Mouse (Mus musculus): ENCODE measurements around the gene Onecut1.

The Onecut1 gene

GRCm38 (mm10) chr9:74861561-74861980 lies at the start of gene Onecut1:
TSS of gene Onecut1 (plus strand) at chr9:74861921.
- no peak for ATAC-seq (ENCODE audit: insufficient number of reproducible peaks, low FRiP score, low TSS enrichment)

DNA sequence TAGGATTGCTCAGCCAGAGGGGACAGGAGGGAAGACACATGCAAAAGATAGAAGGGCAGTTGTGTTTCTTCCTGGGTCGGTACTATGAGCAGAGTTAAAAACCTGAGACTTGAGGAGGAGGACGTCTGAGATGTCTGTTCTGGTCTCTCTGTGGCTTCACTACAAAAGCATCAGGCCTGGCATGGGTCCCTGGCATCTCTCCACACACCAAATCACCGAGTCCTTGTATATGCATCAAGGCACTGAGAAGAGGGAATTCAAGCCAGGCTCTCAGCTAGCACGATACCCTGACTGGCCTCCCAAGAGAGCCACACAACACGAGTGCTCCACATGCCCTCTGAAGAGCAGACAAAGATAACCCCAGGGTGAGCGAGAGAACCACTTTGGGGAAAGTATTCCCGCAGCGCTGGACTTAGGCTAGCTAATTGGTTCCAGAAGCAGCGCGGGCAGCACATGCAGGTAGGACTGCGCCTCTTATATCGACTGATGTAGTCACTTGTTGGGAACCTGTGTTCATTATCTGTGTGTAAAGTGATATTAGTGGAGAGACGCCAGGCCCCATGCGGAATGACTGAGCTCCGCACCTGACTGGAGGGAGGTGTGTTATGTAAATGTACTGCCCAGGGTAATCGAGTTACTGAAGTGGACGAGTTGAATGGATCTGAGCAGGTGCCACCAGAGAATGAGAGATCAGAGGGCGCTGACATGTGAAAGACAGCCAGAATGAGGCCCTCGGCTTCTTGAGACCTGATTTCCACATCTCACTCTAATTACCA lies 41.8 kb upstream of the Onecut1 start:
- ATAC-seq (ENCODE audit: insufficient number of reproducible peaks, low FRiP score, low TSS enrichment): no peak

DNA sequence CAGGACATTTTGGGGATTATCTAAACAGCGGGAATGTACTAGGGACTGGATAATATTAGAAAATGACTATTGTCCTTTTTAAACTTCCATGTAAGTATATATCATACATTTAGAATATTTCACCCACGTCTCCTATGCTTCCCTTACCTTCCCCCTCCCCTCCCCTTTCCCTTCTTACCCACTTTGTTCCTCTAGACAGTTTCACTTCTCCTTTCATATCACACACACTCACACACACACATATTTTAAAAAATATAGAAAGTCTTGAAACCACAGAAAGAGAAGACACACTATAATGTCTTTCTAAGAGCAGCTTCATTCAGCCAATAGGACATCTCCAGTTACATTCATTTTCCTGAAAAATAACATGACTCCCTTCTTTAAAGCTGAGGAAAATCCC lies 36.6 kb upstream of the Onecut1 start:
- ATAC-seq (ENCODE audit: insufficient number of reproducible peaks, low FRiP score, low TSS enrichment): no peak

- no peak for ATAC-seq (ENCODE audit: insufficient number of reproducible peaks, low FRiP score, low TSS enrichment)
Measured at GRCm38 (mm10) chr9:74829206-74829605, 32.5 kb upstream of the Onecut1 start.

DNA sequence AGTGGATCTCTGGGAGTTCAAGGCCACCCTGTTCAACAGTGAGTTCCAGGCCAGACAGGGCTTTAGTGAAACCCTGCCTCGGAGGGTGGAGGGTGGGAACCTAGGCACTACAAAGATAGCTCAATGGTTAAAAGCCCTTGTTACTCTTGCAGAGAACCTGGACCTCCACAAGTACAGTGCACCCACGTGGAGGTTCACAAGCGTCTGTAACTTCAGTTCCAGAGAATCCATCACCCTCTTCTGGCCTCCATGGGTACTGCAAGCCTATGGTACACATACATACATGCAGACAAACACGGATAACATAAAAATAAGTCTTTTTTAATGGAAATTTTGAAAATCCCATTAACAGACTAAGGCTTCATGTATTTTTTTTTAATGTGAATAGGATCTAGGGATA lies 18.8 kb upstream of the Onecut1 start:
- no peak for ATAC-seq (ENCODE audit: insufficient number of reproducible peaks, low FRiP score, low TSS enrichment)

DNA sequence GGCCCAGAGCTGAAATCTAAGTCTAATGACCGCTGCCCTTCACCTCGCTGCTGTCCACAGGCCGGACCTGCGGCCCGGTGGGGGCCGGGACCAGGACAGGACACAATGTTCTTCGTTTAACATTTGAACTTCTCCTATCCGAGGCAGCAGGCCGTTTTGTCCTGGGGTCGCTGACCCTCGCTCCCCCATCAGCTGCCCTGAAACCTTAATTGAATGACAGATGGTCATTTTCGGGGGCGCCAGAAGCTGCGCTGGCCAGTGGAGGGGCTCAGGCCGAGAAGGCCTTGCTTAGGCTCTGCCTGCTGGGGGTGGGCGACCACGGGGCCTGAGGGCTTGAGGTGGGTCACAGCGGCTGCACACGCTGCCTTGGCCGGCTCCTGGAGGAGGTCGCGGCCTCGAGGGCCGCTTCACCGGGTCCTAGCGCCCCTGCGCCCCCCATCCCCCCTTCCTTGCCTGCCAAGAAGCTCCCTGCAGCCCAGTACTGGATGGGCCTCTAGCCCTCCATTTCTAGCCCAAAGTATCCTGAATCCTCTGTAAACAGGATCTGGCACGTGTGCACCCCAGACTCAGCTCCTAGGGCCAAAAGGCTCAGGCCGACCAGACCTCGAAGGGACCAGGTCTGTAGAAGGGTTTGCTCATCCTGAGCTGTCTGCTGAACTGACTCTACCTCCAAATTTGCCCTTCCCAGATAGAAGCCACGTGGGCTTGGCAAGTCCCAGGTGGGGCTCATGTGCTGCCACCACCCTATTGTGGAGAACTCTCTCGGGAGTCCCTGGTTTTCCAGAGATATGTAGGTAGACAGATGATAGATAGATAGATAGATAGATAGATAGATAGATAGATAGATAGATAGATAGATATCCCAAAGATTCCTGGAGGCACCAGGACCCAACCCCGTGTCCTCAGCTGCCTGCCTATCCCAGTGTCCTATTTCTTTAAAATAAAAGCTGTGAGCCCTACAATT lies 14.6 kb upstream of the Onecut1 start:
- ATAC-seq (ENCODE audit: insufficient number of reproducible peaks, low FRiP score, low TSS enrichment): no peak

DNA sequence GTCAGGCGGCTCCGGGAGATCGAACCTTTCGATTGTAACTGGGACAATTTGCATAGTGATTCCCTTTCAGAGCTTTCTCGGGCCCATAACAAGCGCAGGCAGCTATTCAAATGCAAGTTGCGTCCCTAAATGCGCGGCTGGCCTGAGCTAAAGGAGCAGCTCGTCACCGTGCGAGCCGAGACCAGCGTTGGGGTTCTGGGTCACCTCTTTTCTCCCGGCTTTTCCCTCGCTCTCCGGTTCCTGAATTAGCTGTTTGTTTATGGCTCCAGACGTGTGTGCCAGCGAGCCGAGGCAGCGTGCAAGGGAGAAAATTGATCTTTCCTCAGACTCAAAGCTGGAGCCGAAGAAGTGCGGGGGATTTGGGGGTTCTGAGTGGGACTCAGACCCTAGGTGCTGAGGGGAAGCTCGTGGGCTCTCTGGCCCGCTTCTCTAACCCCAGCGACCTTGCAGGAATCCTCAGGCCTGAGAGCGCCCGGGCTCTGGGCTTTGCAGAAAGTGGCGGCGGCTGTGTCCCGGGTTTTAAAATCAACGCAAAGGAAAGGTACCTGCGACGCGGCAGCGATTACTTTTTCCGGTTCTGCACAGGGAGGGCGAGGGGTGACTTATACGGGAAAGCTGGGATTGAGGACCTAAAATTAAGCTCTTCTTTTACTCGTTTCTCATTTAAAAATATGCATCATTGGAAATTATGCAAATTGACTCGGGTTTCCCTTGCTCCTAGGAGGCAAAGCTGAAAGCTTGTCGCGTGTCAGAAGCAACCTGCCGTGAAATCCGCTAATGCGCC lies 13.1 kb upstream of the Onecut1 start:
- ATAC-seq (ENCODE audit: insufficient number of reproducible peaks, low FRiP score, low TSS enrichment): no peak

DNA sequence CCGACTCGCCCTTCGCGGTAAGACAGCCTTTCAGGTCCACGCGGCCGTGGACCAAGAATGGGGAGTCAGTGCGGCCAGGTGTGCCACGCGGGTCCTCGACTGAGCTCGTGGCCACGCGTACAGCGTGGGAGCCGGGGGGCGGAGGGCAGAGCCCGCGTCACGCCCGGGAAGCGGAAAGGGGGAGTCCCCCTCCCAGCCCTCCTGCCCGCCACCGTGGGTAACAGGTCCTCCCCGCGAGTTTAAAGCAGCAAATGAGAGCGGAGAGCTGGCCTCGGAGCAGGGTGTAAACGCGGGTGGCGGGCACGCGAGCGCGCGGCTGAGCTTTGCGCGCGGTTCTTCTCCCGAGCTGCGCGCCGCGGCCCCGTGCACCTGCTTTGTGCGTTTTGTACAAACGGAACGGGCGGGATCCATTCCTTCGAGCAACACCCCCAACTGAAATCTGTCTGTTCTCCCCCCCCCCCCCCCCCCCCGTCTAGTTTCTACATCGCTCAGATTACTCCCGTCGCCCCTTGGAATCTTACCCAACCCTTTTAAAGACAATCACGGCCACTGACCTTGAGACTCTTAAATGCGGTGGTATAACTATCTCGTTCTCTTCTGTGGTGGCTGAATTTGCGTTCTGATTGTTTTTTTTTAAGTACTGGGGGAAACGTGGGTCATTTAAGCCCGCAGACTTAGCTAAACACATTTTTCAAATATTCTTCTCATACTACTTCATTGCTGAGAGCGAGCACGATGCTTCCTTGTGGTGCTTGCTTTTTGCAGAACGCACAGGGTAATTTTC lies 12.3 kb upstream of the Onecut1 start:
- ATAC-seq (ENCODE audit: insufficient number of reproducible peaks, low FRiP score, low TSS enrichment): no peak

DNA sequence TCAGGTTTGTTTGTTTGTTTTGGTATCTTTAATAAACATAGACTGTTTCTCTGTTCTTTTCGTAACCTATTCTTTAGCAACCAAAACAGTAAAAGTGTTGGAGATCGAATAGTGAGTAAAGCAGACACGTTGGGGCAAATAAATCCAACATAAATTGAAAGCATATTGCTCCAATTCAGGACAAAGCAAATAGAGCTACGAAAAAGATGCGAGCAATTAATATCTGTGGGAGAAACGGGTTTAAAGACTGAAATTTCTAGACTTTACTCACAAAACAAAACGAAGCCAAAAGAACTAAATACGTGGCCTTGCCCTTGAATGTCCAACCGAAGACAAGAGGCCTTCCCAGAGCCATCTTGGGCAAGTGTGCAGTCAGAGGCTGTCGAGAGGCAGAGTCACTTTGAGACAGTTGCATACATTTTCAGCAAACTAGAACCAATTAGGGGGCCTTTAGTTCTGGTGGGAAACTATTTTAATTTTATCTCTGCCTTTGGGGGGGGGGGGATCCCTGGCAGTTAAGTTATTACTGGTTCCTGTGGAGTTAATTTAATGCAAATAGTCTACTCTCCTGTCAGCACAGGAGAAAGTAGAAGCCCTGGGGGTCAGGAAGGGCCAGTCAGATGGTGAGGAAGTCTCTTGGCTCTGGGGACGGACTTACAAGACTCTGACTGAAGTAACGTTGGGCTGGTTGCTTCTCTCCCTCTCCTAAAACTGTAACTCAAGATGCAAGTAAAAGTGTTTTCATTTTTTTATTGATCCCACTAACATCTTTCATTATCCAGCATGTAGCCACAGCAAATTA lies 11.5 kb upstream of the Onecut1 start:
- ATAC-seq (ENCODE audit: insufficient number of reproducible peaks, low FRiP score, low TSS enrichment): no peak

DNA sequence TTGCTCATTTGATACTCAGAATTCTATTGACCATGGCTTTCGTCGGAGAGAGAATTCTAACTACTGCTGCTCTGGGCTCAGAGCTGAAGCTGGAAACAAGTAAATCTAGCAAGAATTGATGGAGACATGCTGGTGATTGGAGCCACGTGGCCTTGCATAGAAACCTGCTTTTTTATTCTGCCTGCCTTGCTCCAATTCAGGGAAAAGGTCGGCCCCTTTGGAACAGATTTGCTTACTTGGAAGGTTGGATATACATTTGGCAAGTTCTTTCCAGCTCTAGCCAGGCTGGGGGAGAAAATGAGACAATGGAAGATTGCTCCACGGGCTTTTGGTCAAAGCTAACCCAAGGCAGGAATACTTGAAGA lies 11.0 kb upstream of the Onecut1 start:
- no peak for ATAC-seq (ENCODE audit: insufficient number of reproducible peaks, low FRiP score, low TSS enrichment)

GRCm38 (mm10) chr9:74851601-74852000 lies 10.1 kb upstream of the Onecut1 start:
- ATAC-seq (ENCODE audit: insufficient number of reproducible peaks, low FRiP score, low TSS enrichment): no peak

DNA sequence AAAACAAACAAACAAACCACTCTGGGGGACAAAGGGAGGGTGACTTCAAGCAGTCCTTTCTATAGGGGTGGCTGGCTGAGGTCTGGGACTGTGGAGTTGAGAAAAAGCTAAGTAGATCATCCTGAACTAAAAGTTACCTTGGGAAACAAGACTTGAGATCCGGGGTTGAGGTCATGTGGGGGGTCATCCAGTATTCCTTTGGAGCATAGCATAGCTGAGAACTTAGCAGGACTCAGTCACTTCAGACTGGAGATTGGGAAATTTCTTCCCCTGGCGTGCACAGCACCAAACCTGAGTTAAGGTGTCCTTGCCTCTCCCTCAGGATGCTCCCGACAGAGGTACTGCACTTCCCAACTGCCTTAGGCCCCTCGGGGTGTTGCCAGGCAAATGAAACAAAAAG lies 9.4 kb upstream of the Onecut1 start:
- no peak for ATAC-seq (ENCODE audit: insufficient number of reproducible peaks, low FRiP score, low TSS enrichment)

DNA sequence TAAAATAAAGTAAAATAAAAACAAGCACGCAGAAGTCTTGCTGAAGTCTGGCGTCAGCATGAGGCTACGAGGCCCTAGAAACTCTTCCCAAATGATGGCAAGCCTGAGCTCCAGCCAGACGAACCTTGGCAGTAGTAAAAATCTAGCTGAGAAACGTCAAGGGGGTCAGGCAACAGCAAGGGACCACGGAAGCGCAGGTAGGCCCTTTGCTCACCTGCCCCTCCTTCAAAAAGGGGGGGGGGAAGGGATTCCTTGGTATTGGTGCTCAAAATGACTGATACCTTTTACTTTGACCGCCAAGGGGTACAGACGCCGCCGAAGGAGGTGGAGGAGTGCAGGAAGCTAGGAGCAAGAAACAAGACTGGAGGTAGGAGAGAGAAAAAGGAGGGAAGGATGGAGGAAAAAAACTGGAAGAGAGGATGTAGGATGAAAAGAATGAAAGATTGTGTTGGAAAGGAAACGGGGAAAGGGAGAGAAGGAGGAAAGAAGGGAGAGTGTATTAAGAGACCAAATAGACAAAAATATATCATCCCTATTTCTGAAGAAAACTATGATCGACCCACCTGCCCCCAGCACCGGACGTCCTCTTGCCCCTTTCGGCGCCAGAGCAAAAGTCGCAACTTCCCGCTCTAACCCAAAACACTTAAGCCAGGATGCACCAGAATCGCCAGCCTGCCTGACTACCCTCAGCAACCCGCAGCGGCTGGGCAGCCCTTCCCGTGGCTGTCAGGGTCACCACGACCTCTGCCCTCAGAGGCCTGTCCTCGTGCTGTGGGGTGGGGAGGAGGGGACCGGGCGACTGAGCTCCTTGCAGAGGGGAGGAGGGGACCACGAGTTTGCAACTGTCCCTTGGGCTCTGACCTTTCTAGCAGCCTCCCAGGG lies 8.3 kb upstream of the Onecut1 start:
- no peak for ATAC-seq (ENCODE audit: insufficient number of reproducible peaks, low FRiP score, low TSS enrichment)

DNA sequence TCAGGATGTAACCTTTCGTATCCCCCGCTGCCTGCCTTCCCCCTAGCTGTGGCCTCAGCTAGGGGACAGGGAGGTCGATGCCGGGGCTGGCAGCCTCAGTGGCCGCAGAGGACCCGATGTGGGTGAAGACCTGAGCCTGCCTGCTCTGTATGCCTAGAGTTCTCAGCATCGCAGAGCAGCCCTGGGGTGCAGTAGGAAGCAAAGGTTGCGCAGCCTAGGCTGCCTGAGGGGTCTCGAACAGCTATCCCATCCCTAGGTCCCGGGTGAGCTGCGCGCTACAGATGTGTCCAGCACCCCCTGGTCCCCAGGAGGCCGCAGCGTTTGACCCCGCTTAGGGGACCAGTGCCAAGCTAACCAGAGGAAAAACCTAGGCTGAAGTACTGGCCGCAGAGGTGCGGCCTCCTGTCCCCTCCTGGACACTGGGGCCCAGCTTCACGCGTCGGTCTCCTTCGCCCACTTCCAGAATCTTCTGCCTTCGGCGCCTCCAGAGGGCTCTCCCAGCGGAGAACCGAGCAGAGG lies 7.6 kb upstream of the Onecut1 start:
- ATAC-seq (ENCODE audit: insufficient number of reproducible peaks, low FRiP score, low TSS enrichment): no peak

GRCm38 (mm10) chr9:74855446-74855845 lies 6.3 kb upstream of the Onecut1 start:
- no peak for ATAC-seq (ENCODE audit: insufficient number of reproducible peaks, low FRiP score, low TSS enrichment)

- ATAC-seq (ENCODE audit: insufficient number of reproducible peaks, low FRiP score, low TSS enrichment): no peak
Measured at GRCm38 (mm10) chr9:74856578-74857507, 4.9 kb upstream of the Onecut1 start.

DNA sequence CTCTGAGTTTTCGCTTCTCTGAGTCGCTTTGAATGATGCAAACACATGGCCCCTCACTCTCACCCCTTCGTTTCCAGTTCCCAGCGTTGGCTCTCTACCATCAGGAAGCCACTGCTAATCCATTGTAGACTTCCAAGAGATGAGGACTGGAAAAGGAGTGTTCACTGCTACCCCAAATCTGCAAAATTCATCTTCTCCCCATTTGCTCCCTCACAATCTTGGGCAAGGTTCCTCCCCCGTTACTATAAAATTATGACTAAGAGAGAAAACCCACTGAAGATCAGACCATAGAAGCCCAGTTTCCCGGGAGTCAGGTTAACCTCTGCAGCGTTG lies 4.2 kb upstream of the Onecut1 start:
- no peak for ATAC-seq (ENCODE audit: insufficient number of reproducible peaks, low FRiP score, low TSS enrichment)

Data from cerebellum, adult (tissue).